8 mouse cellular contexts compared by ENCODE assay signal in the genomic region with DNA sequence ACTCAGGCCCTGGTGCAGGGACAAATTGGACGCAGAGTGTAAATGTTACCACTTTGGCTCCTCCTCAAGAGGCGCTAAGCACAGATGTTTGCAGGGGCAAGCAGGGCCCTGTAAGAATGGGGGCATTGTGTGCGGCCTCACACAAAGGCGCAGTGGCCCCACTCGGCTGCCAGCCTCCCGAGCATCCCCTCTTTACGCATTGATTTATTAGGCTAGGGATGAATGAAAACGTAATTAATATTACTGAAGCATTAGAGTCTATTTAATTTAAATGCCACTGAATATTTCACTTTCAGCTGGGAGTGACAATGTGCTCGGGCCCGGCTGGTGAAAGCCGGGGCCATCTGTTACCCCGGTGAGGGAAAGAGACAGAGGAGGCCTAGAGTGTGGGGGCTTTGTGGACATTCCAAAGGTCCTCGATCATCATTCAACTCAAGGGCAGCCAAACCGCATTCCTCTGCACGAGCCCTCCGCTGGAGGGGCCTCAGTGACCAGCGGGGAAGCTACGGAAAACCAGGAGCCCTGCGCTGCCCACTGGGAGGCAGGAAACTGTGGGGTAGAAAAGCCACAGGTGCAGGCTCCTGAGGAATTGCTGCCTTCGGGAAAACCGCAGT. TPM values are rescaled to one million over a fixed set of nuclear protein-coding genes. Genes with fewer than 3 reads are reported as not detected.
DNase-seq lines count a peak whose midpoint lies in the region; ATAC-seq and TF ChIP-seq lines count a peak whose summit lies in the region.

No protein-coding gene starts in this region.

- DNase-seq in kidney, postnatal 4 days, result peak; percentile 5 to 14
- DNase-seq in kidney, postnatal 10 days, result no peak
- DNase-seq in embryo, embryonic 11.5 days (ENCODE audit: low read depth, low spot score), result peak; percentile 56
- DNase-seq in hindbrain, embryonic 10.5 days (ENCODE audit: low spot score), result peak; percentile 81
- peak; percentile 53 for DNase-seq in midbrain, postnatal 0 days (ENCODE audit: low spot score)
- DNase-seq in spleen, postnatal 14 days (ENCODE audit: low spot score in 2 of 2), result no peak
- no peak for DNase-seq in gastrocnemius, postnatal 25 days
- DNase-seq in cerebellum, postnatal 4 days (ENCODE audit: low spot score in 2 of 2), result no peak

- no peak for ATAC-seq in midbrain, postnatal 0 days (ENCODE audit: low FRiP score)

- H3K36me3 ChIP-seq in hindbrain, embryonic 10.5 days, result no peaks in the 10 kb centered on the region
- no peaks in the 10 kb centered on the region for H3K36me3 ChIP-seq in midbrain, postnatal 0 days (ENCODE audit: insufficient read depth, low read length)

- WGBS in hindbrain, embryonic 10.5 days, result 2% methylated on average over 21 of the region's 21 CpGs
- 11% methylated on average over 21 of the region's 21 CpGs for WGBS in midbrain, postnatal 0 days

- peak overlapping the region; percentile 26 for H3K4me3 ChIP-seq in hindbrain, embryonic 10.5 days
- H3K4me3 ChIP-seq in midbrain, postnatal 0 days (ENCODE audit: low read depth, low read length), result no peak overlapping the region

- H3K9ac ChIP-seq in midbrain, postnatal 0 days (replicated peaks; ENCODE audit: low read length, poor library complexity, severe bottlenecking), result no peak overlapping the region

- peaks cover 63% of the 10 kb centered on the region for H3K27me3 ChIP-seq in hindbrain, embryonic 10.5 days (ENCODE audit: insufficient read depth, poor library complexity, severe bottlenecking)
- peaks cover 22% of the 10 kb centered on the region for H3K27me3 ChIP-seq in midbrain, postnatal 0 days (ENCODE audit: insufficient read depth, low read length)

- no peaks in the 10 kb centered on the region for H3K9me3 ChIP-seq in hindbrain, embryonic 10.5 days
- H3K9me3 ChIP-seq in midbrain, postnatal 0 days (ENCODE audit: low read length), result no peaks in the 10 kb centered on the region

- peak overlapping the region; percentile 91 for H3K27ac ChIP-seq in hindbrain, embryonic 10.5 days
- no peak overlapping the region for H3K27ac ChIP-seq in midbrain, postnatal 0 days (ENCODE audit: low read depth, low read length)

- no peak overlapping the region for H3K4me2 ChIP-seq in midbrain, postnatal 0 days (ENCODE audit: low read depth, low read length, poor library complexity, severe bottlenecking)

- no peak for TF ChIP-seq CTCF in midbrain, postnatal 0 days (IDR thresholded peaks at IDR 0.05)

- peaks cover 41% of the 10 kb centered on the region for H3K4me1 ChIP-seq in hindbrain, embryonic 10.5 days (replicated peaks)
- peaks cover 3% of the 10 kb centered on the region; the same call in 1 of the 2 replicates for H3K4me1 ChIP-seq in midbrain, postnatal 0 days (ENCODE audit: insufficient read depth, low read length)

RNA-seq across cellular contexts. Expression of a gene that starts 56.5 kb away (rescaled TPM):
- 24.7 and 27.0 TPM in 2 replicates for polyA plus RNA-seq in hindbrain, embryonic 10.5 days (2016; fragmentation: Nextera tagmentation; extraction: Ambion mirVana)
- 15.4 and 27.1 TPM in 2 replicates for total RNA-seq in midbrain, postnatal 0 days (2014; rRNA removed)
- 6.9 and 11.3 TPM in 2 replicates for polyA plus RNA-seq in midbrain, postnatal 0 days (2015; fragmentation: Nextera tagmentation; extraction: Ambion mirVana)
- not detected for total RNA-seq in gastrocnemius, postnatal 25 days (2021)

Comparison
In these comparisons a context has a peak if more than half of its experiments do, and no peak if none do; other contexts are left out.
1. DNase-seq: peak in kidney, postnatal 4 days (2 of 2), embryo, embryonic 11.5 days (single experiment), hindbrain, embryonic 10.5 days (single experiment) and midbrain, postnatal 0 days (single experiment); none in kidney, postnatal 10 days (single experiment), spleen, postnatal 14 days (0 of 2), gastrocnemius, postnatal 25 days (single experiment) and cerebellum, postnatal 4 days (0 of 2).
2. RNA of a gene that starts 56.5 kb away (total RNA-seq): 15.4 to 27.1 TPM in midbrain, postnatal 0 days; not detected in gastrocnemius, postnatal 25 days; every median in the first group is over 10 times any median in the second.